Mouse (Mus musculus): Measurements from ENCODE around the gene Cldn15. TPM values are rescaled to one million over a fixed set of nuclear protein-coding genes. Genes with fewer than 3 reads are reported as not detected.
A peak's percentile ranks its signal among the peaks of the same experiment; 100 is the strongest.

Gene Cldn15
- total RNA-seq, 2 experiments from 2014 or later: 9.8 to 11.3 TPM

DNA sequence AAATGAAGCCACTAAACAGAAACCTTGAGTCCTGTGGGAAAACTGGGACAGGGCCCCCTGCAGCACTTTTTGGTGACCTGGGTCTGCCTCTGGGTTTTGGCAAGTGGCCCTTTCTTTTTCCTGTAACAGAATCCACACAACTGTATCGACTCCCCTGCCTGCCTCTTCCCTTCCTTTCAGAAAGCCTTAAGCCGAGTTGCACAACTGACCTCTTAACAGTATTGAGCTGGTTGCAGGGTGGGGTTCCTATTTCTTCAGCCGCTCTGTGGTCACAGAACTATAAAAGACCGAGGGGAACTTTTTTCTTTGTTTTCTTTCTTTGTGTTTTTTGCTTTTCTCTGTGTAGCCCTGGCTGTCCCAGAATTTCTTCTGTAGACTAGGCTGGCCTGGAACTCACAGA lies 11.4 kb downstream of the Cldn15 start:
- intact Hi-C loops (cut with DNase I): no loop called here
- no peak for DNase-seq

DNA sequence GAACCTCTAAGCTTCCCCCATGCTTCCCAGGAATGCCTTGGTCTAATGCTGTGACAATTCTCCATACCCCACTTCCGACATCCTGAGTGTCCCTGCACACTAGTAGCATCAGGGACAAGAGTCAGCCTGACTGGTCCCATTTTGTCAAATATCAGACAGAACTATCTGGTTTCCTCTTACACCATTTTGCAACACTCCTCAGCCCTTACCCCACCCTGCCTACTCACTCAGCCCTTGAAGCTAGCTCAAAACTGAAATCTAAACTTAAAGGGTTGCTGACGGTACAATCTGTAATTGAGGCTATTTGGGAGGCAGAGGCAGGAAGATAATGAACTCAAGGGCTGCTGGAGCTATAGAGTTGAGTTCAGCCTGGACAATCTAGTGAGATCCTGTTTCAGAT lies 13.3 kb downstream of the Cldn15 start:
- intact Hi-C loops (cut with DNase I): no loop called here
- no peak for DNase-seq

GRCm38 (mm10) chr5:136980974-136981373 lies 14.6 kb downstream of the Cldn15 start:
- intact Hi-C loops (cut with DNase I): no loop called here
- no peak for DNase-seq

- DNase-seq: peak; percentile 52 to 74
- intact Hi-C loops (cut with DNase I): no loop called here
Observed at GRCm38 (mm10) chr5:136982338-136982930, 16.0 kb downstream of the Cldn15 start.

DNA sequence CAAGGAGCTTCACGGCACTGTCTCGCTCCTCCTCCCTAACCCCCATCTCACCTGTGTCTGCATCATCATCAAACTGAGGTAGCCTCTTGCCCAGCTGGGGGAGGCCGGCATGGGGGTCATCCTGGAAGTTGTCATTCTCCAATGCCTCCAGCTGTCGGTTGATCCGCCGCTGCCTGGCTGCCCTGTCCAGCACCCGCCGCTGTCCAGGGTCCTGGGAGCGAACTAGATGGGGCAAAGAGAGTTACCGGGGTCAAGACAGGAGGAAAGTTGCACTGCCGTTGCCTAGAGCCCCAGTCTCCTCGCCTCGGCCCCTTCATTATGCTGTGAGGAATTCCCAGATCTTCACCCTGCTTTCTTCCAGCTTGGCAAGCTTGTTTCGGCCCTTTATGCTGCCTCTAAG lies 18.4 kb downstream of the Cldn15 start:
- intact Hi-C loops (cut with DNase I): no loop called here

GRCm38 (mm10) chr5:136986695-136987137 lies 20.3 kb downstream of the Cldn15 start, which contains the start of gene Plod3:
Plod3 (plus strand) TSS chr5:136987019.
- intact Hi-C loops (cut with DNase I): loop anchor here (2.0 kb wide), 1 partner anchor 24 kb away; no protein-coding TSS in a partner anchor
- peak in 1 of 2 experiments; percentile 91 for DNase-seq

More for the DNA sequence above, 18.4 kb downstream of the Cldn15 start:
- no peak for DNase-seq

- DNase-seq: peak; percentile 79 to 91
- intact Hi-C loops (cut with DNase I): loop anchor here (2.0 kb wide), 1 partner anchor 25 kb away; no protein-coding TSS in a partner anchor
Observed at GRCm38 (mm10) chr5:136987138-136987933, 20.9 kb downstream of the Cldn15 start.

- intact Hi-C loops (cut with DNase I): loop anchor here (2.0 kb wide), 1 partner anchor 25 kb away; no protein-coding TSS in a partner anchor
- DNase-seq: no peak
Observed at GRCm38 (mm10) chr5:136987934-136988271, 21.5 kb downstream of the Cldn15 start, which contains the start of gene Znhit1. Znhit1 (minus strand) TSS chr5:136988021.

GRCm38 (mm10) chr5:136988420-136988819 lies 22.0 kb downstream of the Cldn15 start:
- intact Hi-C loops (cut with DNase I): no loop called here
- peak; percentile 39 to 47 for DNase-seq

DNA sequence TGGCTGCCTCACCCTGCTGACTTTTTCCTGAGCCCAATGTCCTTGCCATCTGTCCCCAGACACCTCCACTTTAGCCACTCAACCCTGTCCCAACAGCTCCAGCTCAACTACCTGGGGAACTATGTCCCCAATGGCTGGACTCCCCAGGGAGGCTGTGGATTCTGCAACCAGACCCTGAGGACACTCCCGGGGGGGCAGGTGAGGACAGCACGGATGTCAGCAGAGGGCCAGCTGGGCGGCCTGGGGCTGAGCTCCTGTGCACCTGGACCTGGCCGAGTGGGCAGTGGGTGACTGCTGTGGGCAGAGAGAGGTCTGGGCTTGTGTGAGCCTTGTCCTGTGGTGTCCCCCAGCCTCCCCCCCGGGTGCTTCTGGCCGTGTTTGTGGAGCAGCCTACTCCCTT lies 23.4 kb downstream of the Cldn15 start:
- intact Hi-C loops (cut with DNase I): no loop called here
- no peak for DNase-seq

DNA sequence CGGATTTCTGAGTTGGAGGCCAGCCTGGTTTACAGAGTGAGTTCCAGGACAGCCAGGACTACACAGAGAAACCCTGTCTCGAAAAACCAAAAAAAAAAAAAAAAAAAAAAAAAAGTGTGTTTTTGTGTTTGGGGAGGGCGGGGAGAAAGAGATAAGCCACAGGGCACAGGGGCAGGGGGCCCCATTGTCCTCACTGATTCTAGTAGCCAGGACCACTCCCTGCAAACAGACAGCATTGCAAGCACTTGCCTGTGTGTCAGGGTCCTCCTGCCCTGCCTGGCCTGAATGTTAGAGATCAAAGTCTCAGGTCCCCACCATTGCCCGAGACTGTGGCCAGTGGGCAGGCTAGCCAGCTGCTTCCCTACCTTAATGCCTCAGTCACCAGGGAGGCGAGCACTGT lies 33.0 kb downstream of the Cldn15 start:
- DNase-seq: no peak
- intact Hi-C loops (cut with DNase I): no loop called here

- no peak for DNase-seq
- intact Hi-C loops (cut with DNase I): no loop called here
Observed at GRCm38 (mm10) chr5:137000612-137001011, 34.2 kb downstream of the Cldn15 start.

- intact Hi-C loops (cut with DNase I): no loop called here
- no peak for DNase-seq
Observed at GRCm38 (mm10) chr5:137007276-137007675, 40.9 kb downstream of the Cldn15 start.

DNA sequence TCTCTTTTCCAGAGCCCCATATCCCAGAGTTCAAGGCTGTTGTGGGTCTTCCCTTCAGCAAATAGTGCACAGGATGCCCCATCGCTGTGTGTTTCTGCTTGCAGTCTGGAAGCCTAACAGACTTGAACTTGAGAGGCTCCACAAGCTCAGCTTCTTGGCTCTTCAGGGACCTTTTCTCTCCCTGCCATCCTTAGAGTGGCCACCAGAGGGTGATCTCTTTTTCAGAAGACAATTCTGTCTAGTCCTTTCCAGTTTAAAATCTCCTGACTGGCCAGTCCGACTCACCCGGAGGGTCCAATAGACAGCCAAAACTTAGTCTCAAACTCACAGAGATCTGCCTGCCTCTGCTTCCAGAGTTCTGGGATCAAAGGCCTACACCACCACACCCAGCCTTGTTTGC lies 43.6 kb downstream of the Cldn15 start:
- peak in 1 of 2 experiments; percentile 54 for DNase-seq
- intact Hi-C loops (cut with DNase I): no loop called here

- DNase-seq: no peak
- intact Hi-C loops (cut with DNase I): no loop called here
Observed at GRCm38 (mm10) chr5:137012401-137012950, 46.1 kb downstream of the Cldn15 start.

GRCm38 (mm10) chr5:137015913-137016312 lies 49.5 kb downstream of the Cldn15 start:
- intact Hi-C loops (cut with DNase I): no loop called here
- no peak for DNase-seq

DNA sequence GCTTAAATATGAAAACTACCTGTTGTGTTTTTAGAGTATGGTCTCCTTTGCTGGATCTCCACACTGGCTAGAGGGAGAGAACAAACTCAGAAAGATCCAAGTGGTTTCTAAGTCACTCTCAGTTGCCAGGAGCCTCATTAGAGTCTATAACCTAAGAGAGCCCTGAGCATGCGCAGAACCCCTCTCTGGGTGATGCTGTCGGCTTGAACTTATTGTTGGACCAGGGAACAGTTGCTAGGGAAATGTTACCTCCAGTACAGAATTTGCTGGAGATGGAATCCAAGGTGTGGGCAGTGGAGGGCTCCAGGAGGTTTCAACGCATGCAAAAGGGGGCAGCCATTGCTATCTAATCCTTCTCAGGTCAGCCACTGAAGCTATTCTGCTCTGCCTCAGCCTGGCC lies 57.9 kb downstream of the Cldn15 start:
- intact Hi-C loops (cut with DNase I): no loop called here

DNA sequence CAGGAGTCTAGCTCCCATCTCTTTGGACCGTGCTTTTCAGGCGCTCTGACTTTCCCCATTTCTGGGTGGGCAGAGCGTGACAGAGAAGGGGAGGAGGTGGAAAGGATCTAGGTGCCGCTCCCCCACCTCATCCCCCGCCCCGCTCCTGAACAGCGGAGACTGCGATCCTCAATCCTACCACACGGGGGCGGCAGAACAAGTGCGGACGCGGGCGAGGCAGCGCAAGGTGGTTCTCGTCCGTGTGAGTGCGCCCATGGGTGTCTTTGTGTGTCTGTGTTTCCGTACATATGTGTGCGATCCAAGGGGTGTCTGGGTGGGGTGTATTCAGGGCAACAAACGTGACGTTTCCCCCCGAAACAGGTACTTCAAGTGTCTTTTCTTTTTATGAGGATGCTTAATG lies 58.7 kb downstream of the Cldn15 start:
- intact Hi-C loops (cut with DNase I): loop anchor here (1.0 kb wide), 1 partner anchor 82 kb away; no protein-coding TSS in a partner anchor

More for the DNA sequence above, 57.9 kb downstream of the Cldn15 start:
- no peak for DNase-seq

More for the DNA sequence above, 58.7 kb downstream of the Cldn15 start:
- peak; percentile 83 to 90 for DNase-seq

Measured in heart, postnatal 36 days (tissue).